Mouse (Mus musculus) CH12.LX (cell line): ENCODE measurements at regions not wholly inside any gene's neighbourhood (a gene's known extent, or its start where the extent isn't known, plus 50 kb on each side); places are given as distances from the start of the nearest gene placed in this dataset.

Source experiments
- CTCF ChIP-seq, 2 experiments: IDR thresholded peaks in 1 of 2; conservative IDR thresholded peaks in 1 of 2; 2 replicates each; pipeline ENCODE4 v1.5.1; 2011 to 2012; ENCODE audit warnings: low read depth in 2 of 2, low read length in 2 of 2, improper control_type of control experiment in 1 of 2, inconsistent platforms in 1 of 2, mild to moderate bottlenecking in 1 of 2, moderate library complexity in 1 of 2
- HCFC1 ChIP-seq: IDR thresholded peaks from 2 replicates; pipeline ENCODE4 v1.6.1; 2012; ENCODE audit warnings: low read depth, mild to moderate bottlenecking, inconsistent platforms, low read length, improper control_type of control experiment
- KAT2A ChIP-seq: IDR thresholded peaks from 2 replicates; pipeline ENCODE4 v1.6.1; 2012; ENCODE audit warnings: low read length, improper control_type of control experiment, inconsistent platforms; ENCODE audit not compliant: insufficient replicate concordance
- MXI1 ChIP-seq: IDR thresholded peaks from 2 replicates; pipeline ENCODE4 v1.6.1; 2011; ENCODE audit warnings: mild to moderate bottlenecking, low read depth, low read length, improper control_type of control experiment
- POLR2A ChIP-seq: IDR thresholded peaks from 2 replicates; pipeline ENCODE4 v1.6.1; 2011; ENCODE audit warnings: low read depth, mild to moderate bottlenecking, improper control_type of control experiment, low read length
- RAD21 ChIP-seq: IDR thresholded peaks from 2 replicates; pipeline ENCODE4 v1.6.1; 2011; ENCODE audit warnings: low read depth, mild to moderate bottlenecking, low read length, improper control_type of control experiment, moderate library complexity
- RCOR1 ChIP-seq: conservative IDR thresholded peaks from 2 replicates; pipeline ENCODE4 v1.6.1; 2012; ENCODE audit warnings: low read depth, mild to moderate bottlenecking, inconsistent platforms, low read length, improper control_type of control experiment
- ZC3H11A ChIP-seq: IDR thresholded peaks from 2 replicates; pipeline ENCODE4 v1.6.1; 2012; ENCODE audit warnings: low read depth, mild to moderate bottlenecking, inconsistent platforms, low read length, improper control_type of control experiment

DNA sequence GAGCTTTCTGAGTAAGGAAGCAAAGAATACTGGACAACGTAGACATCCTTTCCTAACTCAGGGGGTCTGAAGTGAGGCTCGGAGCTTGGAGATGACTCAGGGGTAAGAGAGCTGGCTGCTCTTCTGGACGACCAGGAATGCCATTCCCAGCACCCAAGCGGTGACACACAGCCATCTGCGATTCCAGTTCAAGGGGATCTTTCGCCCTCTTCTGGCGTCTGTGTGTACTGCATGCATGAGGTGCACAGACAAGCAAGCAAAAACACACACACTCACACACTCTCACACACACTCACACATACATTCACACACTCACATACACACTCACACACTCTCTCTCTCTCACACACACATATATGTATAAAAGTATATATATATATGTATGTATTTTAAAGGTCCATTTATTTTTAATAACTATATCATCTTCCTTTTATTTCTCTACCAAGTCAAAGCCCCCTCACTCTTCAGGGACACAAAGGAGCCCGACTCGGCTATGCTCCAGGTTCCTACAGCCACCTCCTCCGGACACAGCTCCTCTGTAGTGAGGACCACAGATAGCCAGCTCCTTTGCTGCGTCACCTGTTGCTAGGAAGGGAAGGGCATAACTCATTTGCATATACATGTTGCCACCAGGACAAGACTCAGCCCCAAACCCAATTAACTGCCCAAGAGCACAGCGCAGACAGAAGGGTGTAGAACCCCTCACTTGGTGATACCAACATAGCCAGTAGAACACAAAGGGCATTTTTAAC, 91.9 kb upstream of the Smad3 start:
- TF ChIP-seq CTCF (conservative IDR thresholded peaks at IDR 0.05 in 1 of 2, IDR thresholded peaks at IDR 0.05 in 1 of 2; ENCODE audit: low read depth in 2 of 2, low read length in 2 of 2): peak; percentile 41; a peak in 3 of 4 replicates
- peak; percentile 5 for TF ChIP-seq RAD21
- TF ChIP-seq MXI1: no peak
- no peak for TF ChIP-seq ZC3H11A
- no peak for TF ChIP-seq HCFC1
- no peak for TF ChIP-seq KAT2A
- no peak for TF ChIP-seq RCOR1
- no peak for TF ChIP-seq POLR2A
